Mouse (Mus musculus): ENCODE results near the gene Myl6.
A peak's percentile ranks its signal among the peaks of the same experiment; 100 is the strongest.
"Not testable (repeated sequence)": the region's sequence is repeated elsewhere in the genome, so short reads cannot be mapped to it uniquely, and the experiment has no call there.

Gene Myl6

DNA sequence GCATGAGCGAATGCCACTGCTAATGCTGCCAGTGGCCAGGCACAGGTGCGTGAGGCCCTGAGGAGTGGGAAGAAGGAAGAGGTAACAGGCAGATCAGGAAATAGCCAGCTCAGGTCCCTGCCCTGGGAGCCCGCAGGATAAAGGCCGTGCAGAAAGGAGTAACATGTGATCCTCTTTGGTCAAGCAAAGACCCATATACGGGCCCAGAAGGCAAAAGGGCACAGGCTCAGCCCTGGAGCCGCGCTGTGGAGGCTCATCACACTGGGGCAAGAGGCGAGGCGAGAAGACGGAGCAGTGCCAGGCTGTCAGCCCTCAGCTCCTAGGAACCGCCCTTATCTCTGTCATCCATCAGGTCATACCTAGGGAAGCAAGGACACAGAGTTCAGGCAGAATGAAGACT, 16.4 kb upstream of the Myl6 start:
- DNase-seq (ENCODE audit: low spot score in 2 of 2): no peak

DNA sequence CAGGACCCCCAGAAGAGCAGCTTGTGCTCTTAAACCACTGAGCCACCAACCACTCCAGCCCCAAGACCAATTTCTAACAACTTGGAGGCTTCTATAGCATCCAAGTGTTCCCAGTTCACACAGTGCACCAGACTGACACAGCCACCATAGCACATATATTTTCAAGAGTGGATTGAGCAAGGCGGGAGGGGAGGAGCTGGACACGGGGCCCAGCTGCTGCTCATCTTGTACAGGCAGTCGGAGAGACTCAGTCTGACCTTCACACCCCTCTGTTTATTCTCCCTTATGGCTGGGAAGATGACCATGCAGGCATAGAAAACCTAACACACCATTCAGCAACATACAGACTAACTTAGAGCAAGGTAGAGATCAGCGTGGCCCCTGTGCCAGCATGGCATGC, 15.9 kb upstream of the Myl6 start:
- DNase-seq (ENCODE audit: low spot score in 2 of 2): no peak

DNA sequence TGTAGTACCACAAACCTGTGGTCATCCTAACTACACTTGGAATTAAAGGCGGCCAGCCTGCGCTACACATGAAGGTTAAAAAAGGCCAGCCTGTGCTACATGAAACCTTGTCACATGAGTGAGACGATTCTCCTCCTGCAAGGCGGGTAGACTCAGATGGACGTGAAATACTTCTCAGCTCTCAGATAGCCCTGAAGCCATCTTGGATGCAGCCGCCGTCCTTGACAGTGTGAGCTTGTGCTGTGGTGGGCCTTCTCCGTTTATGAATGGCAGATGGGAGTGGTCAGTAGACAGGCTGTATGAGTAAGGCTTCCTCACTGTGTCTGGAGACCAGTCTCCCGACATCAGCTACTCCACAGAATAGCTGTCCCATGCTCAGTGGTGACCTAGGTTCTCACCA, 15.3 kb upstream of the Myl6 start:
- DNase-seq (ENCODE audit: low spot score in 2 of 2): no peak

DNA sequence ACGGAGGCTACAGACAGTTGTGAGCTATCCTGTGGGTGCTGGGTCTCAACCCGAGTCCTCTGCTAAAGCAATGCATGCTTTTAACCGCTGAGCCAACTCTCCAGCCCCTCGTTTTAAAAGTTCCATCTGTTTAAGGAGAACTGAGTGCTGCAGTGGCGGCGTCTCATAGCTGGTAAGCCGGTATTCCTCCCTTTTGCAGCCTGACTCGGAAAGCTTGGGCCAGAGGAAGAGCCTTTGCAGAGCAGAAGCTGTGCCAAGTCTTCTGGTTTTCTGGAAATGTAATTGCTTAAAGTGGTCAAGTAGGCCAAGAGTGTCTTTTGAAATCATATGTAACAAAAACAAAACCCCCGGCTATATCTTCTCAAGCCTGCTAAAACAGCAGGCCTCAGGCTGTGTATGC, 14.3 kb upstream of the Myl6 start:
- no peak for DNase-seq (ENCODE audit: low spot score in 2 of 2)

GRCm38 (mm10) chr10:128505974-128506373, 12.0 kb upstream of the Myl6 start:
- no peak for DNase-seq (ENCODE audit: low spot score in 2 of 2)

GRCm38 (mm10) chr10:128505371-128505667, 11.4 kb upstream of the Myl6 start:
- not testable (repeated sequence) for DNase-seq (ENCODE audit: low spot score in 2 of 2)

DNA sequence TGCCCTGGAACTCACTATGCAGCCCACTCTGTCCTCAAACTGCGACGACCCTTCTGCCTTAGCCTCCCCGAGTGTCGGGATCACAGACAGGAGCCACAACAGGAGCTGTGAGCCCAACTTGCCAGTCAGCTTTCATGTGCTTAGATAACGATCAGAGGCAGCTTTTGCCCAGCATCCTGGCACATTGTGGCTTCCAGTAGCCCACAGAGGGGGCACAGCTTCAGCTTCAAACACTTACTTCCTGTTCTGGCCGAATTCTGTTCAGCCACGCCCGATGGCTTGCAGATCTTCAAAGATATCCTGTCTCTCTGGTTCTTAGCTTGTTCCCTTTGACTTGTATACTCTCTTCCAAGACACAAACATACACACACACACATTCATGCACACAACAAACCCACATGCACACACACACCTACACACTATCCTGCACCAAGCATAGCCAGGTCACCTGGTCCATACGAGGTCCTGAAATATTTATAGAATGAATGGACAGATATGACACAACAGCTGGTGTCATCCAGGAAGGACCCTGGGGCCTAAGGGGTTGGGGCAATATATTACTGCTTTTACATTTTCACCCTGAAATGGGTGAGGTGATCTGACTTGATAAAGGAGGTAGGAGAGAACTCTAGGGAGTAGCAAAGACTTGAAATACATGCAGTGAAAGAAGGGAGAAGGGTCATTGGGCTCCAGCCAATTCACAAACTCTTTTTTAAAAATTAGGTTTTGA, 10.9 kb upstream of the Myl6 start:
- DNase-seq (ENCODE audit: low spot score in 2 of 2): no peak

GRCm38 (mm10) chr10:128504012-128504411, 10.1 kb upstream of the Myl6 start:
- no peak for DNase-seq (ENCODE audit: low spot score in 2 of 2)

DNA sequence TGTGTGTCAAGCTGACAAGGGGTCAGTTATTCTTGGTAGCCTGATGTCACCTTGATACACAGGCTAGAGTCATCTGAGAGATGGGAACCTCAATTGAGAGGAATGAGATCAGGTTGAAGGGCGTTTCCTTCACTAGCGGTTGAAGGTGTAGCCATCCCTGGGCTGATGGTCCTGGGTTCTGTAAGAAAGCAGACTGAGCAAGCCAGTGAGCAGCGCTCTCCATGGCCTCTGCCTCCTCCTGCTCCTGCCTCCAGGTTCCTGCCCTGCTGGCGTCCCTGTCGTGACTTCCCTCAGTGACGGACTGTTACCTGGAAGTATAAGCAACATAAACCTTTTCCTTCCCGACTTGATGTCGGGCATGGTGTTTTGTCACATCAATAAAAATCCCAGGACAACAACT, 9.6 kb upstream of the Myl6 start:
- no peak for DNase-seq (ENCODE audit: low spot score in 2 of 2)

- DNase-seq (ENCODE audit: low spot score in 2 of 2): no peak
Observed at GRCm38 (mm10) chr10:128502341-128502740, 8.4 kb upstream of the Myl6 start.

- DNase-seq (ENCODE audit: low spot score in 2 of 2): no peak
Observed at GRCm38 (mm10) chr10:128499116-128499671, 5.2 kb upstream of the Myl6 start.

GRCm38 (mm10) chr10:128498590-128498989, 4.6 kb upstream of the Myl6 start, which contains the start of gene Myl6b:
TSS of gene Myl6b (minus strand) at chr10:128498685.
- peak; percentile 92 to 93 for DNase-seq (ENCODE audit: low spot score in 2 of 2)

- no peak for DNase-seq (ENCODE audit: low spot score in 2 of 2)
Observed at GRCm38 (mm10) chr10:128497134-128497737, 3.3 kb upstream of the Myl6 start.

DNA sequence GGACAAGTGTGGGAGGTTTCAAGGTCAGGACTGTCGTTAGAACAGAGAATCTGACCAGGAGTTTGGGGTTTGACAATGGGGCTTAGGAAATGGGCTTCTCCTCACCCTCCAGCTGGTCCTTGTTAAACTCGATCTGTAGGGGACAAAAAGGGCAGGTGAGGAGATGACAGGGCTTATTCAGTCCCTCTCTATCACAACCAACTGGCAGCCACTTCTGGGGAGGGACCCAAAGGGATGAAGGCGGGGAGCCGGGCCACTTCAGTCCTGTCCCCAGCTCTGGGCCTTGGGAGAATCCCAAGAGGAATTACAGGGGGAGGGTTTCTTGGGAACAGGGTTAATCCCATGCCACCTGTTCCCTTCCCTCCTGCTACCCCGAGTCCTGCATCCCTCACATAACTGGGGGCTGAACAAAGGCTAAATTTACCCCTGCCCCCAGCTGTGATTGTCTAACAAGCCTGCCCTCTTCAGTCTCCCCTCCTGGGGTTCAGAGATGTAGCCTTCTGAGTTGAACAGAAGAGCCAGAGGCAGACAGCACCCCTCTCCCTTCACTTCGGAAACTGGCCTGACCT, 2.6 kb upstream of the Myl6 start:
- DNase-seq (ENCODE audit: low spot score in 2 of 2): no peak

DNA sequence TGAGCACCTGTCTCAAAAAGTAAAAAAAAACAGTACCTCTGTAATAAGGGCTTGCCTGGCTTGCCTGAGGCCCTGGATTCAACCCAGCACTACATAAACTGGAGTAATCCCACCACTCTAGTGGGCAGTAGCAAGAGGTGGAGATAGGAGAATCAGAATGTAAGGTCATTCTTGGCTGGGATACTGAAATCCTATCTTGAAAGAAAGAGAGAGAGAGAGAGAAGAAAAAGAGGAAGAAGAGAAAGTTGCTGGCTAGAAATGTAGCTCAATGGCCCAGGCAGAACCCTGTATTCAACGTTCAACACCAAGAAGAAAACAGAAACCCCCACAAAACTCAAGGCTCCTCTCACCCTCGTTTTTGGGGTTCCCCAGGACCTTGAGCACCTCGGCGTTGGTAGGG, 2.0 kb upstream of the Myl6 start:
- DNase-seq (ENCODE audit: low spot score in 2 of 2): no peak

- no peak for DNase-seq (ENCODE audit: low spot score in 2 of 2)
Observed at GRCm38 (mm10) chr10:128495270-128495669, 1.3 kb upstream of the Myl6 start.

GRCm38 (mm10) chr10:128494667-128495245, 811 bp upstream of the Myl6 start:
- DNase-seq (ENCODE audit: low spot score in 2 of 2): no peak

DNA sequence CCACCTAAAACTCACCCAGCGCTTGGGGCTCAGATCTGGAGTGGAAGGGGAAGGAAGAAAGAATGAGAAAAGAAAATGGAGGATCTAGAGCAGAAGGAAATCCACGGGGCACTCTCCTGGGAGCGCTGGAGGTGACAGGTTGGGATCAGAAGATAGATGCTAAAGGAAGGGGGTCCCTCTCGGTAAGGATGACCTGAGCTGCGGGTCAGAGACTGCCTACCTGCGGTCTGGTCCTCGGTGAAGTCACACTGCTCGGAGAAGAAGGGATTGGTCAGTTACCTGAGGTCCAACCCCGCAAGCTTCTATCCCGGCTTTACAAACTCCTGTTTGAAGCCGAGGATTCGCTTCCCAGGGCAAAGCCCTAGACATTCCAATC, 638 bp downstream of the Myl6 start:
- no peak for DNase-seq (ENCODE audit: low spot score in 2 of 2)

DNA sequence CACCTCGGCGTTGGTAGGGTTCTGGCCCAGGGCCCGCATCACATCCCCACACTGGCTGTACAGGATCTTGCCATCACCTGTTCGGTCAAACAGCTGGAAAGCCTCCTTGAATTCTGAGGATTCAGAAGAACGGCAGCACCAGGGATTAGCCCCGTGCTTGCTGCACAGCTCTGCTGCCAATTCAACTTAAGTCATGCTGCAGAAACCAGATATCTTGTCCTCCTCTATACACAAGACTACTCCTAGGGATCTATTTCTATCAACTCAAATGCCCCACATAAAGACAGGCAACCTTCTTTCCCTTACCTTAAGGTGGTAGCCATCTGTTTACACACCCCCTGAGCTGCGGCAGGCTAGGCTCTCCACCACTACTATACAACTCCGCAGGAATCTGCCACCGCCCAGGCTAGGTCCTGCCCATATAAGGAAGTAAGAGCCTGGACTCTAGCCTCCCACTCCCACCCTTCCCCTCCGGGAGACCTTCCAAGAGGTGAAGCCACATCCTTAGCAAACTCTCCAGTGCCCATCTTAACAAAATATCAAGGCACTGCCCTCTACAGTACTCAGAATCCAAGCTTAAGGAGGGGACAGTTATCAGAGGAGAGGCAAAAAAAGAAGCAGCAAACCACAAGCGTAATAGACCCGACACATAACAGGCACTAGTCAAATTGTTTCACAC, 1.2 kb downstream of the Myl6 start:
- peak in 1 of 2 experiments; percentile 69 for DNase-seq (ENCODE audit: low spot score in 2 of 2)

DNA sequence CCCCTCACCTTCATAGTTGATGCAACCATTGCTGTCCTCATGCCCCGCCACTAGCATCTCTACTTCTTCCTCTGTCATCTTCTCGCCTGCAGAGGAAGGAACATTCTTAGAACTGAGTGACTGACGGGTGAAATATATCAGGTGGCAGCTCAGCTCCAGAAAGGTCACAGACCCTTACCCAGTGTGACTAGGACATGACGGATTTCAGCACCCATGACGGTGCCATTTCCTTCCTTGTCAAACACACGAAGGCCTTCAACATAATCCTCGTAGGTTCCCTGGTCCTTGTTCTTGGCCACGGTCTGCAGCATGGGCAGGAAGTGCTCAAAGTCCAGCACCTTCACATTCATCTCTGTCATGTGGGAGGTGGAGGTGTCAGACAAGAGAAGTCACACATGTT, 1.9 kb downstream of the Myl6 start:
- DNase-seq (ENCODE audit: low spot score in 2 of 2): not testable (repeated sequence)

- no peak for DNase-seq (ENCODE audit: low spot score in 2 of 2)
Observed at GRCm38 (mm10) chr10:128491495-128491894, 2.5 kb downstream of the Myl6 start.

GRCm38 (mm10) chr10:128490912-128491311, 3.0 kb downstream of the Myl6 start:
- no peak for DNase-seq (ENCODE audit: low spot score in 2 of 2)

All from urinary bladder, postnatal 4 days (tissue).